Mouse (Mus musculus) right cerebral cortex, postnatal 4 days (tissue): ENCODE data around the gene AW822073.

Experiments
- DNase-seq: peaks from one replicate; pipeline ENCODE4 v3.0.0-alpha.2; 2022

The AW822073 gene

DNA sequence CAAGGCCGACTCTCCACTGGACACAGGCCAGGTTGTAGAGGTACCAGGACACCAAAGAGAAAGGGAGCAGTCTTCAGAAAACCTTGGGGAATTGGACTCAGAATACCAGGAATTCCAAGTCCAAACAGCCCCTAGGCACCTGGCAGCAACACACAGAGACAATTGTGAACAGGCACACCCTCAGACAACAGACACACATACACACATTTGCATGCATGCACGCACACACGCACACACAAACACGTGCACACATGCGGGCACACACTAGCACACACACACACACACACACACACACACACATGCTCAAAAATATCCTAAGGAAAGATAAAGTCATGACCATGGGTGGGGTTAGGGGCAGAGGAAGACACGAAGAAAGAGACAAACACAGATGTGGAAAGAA is 4.0 kb downstream of the AW822073 start:
- no peak for DNase-seq

DNA sequence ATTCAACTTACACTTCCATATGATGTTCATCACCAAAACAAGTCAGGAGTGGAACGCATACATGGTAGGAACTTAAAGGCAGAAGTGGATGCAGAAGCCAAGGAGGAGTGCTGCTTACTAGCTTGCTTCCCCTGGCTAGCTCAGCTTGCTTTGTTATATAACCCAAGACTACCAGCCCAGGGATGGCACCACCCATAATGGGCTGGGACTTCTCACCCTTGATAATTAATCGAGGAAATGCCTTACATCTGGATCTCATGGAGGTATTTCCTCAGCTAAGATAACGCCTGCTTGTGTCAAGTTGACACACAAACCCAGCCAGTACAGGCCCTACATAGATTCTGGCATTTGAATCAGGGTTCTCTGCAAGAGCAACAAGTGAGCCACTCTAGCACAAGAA is 7.4 kb downstream of the AW822073 start:
- DNase-seq, result no peak

GRCm38 (mm10) chr10:58215353-58215752 is 9.4 kb downstream of the AW822073 start:
- DNase-seq, result no peak

DNA sequence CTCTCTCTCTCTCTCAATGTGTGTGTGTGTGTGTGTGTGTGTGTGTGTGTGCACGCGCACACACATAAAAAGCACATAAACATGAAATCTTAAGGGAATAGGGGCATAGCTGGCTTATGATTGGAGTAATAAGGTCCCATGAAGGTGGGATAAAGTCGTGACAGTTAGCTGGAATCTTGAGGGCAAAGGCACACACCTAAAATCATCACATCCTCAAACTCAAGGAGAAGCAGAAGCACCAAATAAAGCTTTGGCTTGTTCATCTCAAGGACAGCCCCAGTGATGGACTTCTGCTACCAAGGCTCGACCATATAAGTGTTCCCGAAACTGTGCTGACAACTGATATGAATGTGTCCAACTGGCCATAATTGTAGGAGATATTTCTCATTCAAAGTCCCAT is 9.8 kb downstream of the AW822073 start:
- DNase-seq, result no peak

DNA sequence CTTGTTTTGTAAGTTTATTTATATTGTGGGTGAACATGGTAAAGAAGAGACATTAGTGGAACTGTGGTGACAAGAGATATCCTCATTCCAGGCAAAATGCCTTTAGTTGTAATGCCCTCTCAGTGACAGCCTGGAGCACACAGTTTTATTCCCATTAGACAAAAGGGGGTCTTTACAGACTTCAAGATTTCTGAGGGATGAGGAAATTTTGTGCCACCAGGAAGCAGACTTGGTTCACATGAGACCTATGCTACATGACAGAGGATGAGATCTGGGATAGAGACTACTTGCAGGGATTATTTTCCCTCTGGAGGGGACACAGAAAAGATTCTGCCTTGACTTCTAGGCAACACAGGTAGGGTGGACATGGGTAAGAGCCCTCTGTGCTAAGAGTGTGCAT is 10.2 kb downstream of the AW822073 start:
- DNase-seq, result no peak

DNA sequence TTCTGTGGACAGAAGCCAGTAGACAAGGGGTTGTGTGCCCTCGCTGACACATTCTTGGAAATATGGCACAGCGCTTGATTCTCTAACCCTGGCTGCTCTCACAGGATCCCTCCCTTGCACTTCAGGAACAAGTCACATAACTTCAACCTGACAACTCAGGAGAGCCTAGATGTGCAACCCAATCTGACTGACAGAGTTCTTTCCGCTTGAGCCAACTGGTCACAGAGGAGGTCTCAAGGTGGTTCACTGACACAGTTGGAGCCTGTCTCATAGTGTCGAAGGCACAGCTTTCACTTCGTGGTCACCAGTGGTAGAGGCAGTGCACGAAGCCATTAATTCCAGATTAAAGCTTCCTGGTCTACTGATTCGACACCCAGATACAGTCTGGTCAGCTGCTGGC is 12.5 kb downstream of the AW822073 start:
- no peak for DNase-seq

DNA sequence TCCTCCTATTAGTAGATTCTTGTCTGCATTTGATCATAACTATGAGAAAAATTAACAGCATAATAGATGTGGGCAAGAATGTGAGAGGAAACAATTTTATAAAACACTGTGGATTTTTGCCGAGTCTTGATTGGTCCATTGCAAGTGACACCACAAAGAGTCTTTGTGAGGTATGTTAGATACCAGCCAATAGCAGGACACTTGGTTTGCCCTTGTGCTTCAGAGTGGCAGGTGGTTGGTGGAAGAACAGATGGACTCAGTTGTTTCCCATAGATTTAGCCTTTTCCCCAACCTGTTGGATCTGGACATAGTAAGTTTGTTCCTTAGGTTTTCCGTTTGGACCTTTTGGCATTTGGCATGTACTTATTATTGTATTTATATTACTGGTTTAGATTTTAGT is 13.5 kb downstream of the AW822073 start:
- no peak for DNase-seq

GRCm38 (mm10) chr10:58210514-58210913 is 14.2 kb downstream of the AW822073 start:
- no peak for DNase-seq

- no peak for DNase-seq
These were observed 14.8 kb downstream of the AW822073 start for GRCm38 (mm10) chr10:58209710-58210467.

DNA sequence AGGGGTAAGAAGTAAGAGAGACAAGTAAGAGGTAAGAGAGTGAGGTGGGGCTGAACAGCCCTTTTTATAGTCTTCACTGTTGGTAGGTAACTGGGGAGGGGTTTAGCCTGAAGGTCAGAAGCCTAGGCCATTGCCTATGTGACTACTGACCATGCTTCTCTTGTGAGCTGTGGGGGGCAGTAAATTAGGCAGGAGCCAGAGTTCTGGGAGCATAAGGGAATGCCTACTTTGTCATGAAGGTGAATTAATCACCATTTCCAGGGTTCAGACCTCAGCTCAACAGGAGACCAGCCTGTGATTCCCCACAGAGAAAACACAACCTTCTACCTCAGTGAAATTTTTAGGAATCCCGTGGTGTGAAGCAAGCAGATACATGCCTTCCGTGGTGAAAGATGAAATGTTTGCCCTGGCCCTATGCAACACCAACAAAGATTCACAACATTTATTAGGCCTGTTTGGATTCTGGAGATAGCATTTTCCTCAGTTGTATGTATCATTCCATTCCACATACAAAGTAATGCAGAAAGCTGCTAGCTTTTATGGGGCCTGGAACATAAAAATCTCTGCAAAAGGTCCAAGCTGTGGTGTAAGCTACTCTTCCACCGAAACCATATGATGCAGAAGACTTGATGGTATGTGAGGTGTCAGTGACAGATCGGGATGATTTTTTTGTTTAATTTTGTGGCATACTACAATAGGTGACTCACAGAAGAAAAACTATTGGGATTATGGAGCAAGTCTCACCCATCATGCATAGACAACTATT is 17.9 kb downstream of the AW822073 start:
- DNase-seq, result no peak

DNA sequence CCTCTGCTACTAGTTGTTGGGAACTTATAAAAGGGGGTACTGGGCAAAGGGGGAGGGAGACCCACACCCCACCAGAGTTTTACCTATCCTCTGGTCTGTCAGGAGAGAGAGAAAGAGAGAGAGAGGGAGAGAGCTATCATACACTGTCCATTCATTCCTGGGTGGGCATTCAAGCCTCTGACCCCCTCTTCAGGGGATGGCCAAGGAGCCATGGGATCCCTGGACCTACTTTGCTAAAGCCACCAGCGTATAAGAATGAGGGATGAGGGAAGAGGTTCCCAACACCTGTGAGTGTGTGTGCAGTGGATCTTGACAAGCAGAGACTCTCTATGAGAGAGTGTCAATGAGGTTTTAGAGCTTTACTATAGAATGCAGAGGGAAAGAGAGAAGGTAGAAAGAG is 18.7 kb downstream of the AW822073 start:
- no peak for DNase-seq
